Mouse (Mus musculus) cerebellum, adult 9-11 months (tissue): ENCODE measurements around the gene Frs2.

Experiments
- DNase-seq: peaks from one replicate; pipeline ENCODE4 v3.0.0; 2022

Gene Frs2

GRCm38 (mm10) chr10:117031160-117031559, 117.2 kb downstream of the Frs2 start:
- no peak for DNase-seq

- no peak for DNase-seq
Measured at GRCm38 (mm10) chr10:117026176-117026575, 122.2 kb downstream of the Frs2 start.

- DNase-seq, result peak; percentile 20
Measured at GRCm38 (mm10) chr10:117025776-117026175, 122.6 kb downstream of the Frs2 start.

GRCm38 (mm10) chr10:117023693-117024092, 124.6 kb downstream of the Frs2 start:
- DNase-seq, result no peak

- no peak for DNase-seq
Measured at GRCm38 (mm10) chr10:117021020-117021754, 127.1 kb downstream of the Frs2 start.
